Mouse (Mus musculus) mouse trophoblast stem cell (cell line): ENCODE measurements around the gene Myo9b.
"Not testable (repeated sequence)": the region's sequence is repeated elsewhere in the genome, so short reads cannot be mapped to it uniquely, and the experiment has no call there.

Experiments used
- in situ Hi-C, 2 experiments: fragments of 300-500 bp; cut with MseI, MboI; formaldehyde crosslinking; loops; 2 replicates in 1 of 2; 3 replicates in 1 of 2; pipeline ENCODE4 v1.15.1; 2025

The Myo9b gene

GRCm38 (mm10) chr8:71296784-71297183 is 24.3 kb downstream of the Myo9b start:
- in situ Hi-C loops = no loop called here

DNA sequence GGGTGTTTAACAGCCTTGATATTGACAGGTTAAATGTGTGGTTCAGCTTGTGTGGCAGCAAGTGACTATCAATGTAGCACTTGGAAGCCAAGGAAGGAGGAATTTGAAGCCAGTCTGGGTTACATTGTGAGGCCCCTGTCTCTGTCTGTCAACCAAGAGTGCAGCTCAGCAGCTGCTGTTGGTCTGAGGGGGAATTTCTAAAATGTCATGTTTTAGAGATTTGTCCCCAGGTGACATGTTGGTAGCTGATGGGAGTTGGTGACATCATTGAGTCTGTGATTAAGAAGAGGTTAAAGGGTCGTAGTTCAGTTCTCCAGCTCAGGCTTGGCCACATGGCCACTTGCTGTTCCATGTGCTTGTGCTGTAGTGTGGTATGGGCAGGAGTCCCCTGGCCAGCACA is 24.9 kb downstream of the Myo9b start:
- in situ Hi-C loops = no loop called here

DNA sequence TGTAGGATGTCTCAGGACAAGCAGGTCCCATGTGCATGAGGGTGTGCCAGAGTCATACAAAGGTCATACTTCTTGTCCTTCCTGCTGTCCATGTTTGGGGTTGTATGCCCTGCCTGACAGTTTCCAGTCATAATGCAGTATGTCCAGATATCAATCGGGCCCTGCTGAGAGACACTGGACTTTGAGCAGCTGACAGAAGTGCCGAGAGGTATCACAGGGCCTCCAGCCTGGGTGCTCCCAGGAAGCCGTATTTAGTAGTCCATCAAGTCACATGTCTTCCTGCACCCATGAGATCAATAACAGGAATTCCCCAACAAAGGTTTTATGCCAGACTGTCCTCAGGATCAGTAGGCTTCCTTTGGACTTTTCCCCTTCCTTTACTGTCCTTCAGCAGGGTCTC is 27.2 kb downstream of the Myo9b start:
- in situ Hi-C loops = no loop called here

DNA sequence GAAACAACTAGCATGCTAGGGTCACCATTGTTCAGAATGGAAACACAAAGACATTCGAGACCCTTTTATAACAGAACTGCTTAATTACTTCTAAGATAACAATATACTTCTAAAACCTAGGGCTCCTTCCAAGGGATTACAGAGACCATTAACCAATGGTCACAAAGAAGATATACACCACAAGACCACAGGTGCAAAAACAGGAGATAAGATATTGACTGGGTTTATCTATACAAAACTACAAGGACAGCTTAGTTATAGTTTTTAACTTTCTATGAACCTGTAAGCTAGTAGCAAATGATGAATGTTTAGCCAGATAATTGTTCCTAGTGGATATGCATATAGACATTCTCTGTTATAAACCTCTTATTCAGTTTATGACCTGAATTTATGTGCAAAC is 30.3 kb downstream of the Myo9b start:
- in situ Hi-C loops = no loop called here

DNA sequence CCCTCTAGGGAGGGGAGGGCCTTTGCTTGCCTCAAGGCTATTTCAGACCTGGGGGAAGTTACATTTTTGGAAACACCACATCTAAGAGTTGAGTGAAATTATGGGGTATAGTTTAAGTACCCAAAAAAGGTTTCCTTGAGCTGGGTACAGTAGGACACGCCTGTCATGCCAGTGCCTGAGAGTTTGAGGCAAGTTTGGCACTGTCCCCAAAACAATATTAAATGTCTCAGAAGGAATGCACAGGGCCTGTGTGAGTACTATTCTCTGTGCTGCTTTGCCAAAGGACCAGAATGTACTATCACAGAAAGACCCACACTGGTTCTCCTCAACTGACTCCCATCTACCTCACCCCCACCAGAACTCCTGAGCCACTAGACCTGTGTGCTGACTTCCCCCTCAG is 31.1 kb downstream of the Myo9b start:
- in situ Hi-C loops = no loop called here

GRCm38 (mm10) chr8:71305988-71306387 is 33.5 kb downstream of the Myo9b start:
- in situ Hi-C loops = no loop called here

DNA sequence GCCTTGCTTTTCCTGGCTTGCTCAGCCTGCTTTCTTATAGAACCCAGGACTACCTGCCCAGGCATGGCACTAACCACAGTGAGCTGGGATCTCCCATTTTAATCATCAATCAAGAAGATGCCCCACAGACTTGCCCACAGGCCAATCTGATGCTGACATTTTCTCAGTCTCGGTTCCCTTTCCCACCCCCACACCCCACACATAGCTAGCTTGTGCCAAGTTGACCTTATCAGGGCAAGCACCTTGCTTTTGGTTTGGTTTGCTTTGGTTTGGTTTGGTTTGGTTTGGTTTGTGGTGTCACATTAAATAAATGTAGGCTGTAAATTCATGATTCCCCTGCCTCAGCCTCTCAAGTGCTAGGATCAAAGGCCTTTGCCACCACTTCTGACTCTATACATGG is 34.9 kb downstream of the Myo9b start:
- in situ Hi-C loops = no loop called here

- in situ Hi-C loops = no loop called here
Observed at GRCm38 (mm10) chr8:71307913-71308312, 35.4 kb downstream of the Myo9b start.

DNA sequence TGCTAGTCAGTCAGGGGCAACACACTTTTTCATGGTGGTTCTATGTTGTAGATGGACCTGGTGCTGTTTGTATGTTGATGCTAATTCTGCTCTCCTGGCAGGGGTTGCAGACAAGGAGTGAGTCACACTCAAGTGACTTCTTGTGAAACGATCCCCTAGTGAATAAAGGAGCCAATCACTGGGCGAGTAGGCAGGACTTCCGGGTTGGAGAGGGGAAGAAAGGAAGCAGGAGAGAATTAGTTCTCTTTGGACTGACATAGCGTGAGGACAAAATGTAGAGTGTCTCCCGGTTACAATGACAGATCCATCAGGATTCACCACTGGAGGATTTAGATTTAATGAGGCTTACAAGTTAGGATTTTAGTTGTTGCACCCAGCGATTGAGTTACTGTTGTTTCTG is 37.9 kb downstream of the Myo9b start:
- in situ Hi-C loops = no loop called here

GRCm38 (mm10) chr8:71312700-71313099 is 40.2 kb downstream of the Myo9b start:
- in situ Hi-C loops = no loop called here

DNA sequence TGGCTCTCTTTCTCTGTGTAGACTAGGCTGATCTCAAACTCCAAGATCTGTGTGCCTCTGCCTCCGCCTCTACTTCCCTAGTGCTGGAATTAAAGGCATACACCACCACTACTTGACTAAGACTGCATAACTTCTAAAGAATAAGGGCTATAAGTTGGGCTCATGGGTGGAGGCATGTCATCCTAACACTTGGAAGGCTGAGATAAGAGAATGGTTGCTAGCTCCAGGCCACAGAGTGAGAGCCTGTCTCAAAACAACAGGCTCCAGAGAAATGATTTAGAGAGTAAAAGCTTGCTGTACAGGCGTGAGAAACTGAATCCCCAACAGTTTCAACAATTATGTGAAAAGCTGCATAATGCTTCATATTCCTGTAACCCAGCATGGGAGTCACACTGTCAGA is 41.4 kb downstream of the Myo9b start:
- in situ Hi-C loops = no loop called here

DNA sequence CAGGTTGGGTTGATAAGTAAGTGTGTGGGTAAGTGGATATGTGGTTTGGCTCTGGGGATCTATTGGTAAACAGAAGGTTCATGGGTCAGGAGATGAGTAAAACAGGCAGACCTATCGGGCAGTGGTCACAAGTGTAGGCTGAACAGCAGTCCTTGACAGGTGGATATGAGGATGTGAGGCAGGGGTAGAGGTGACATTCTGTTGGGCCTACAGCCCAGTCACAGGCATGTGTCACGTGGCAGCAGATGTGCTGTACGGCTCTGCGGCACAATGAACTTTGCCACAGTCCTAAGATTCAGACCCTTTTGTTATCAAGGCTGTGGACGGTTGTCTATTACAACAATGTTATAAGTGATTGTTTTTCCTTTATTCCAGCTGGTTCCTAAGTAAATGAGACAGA is 43.5 kb downstream of the Myo9b start:
- in situ Hi-C loops = no loop called here

- in situ Hi-C loops = no loop called here
Observed at GRCm38 (mm10) chr8:71316486-71317031, 44.0 kb downstream of the Myo9b start.

DNA sequence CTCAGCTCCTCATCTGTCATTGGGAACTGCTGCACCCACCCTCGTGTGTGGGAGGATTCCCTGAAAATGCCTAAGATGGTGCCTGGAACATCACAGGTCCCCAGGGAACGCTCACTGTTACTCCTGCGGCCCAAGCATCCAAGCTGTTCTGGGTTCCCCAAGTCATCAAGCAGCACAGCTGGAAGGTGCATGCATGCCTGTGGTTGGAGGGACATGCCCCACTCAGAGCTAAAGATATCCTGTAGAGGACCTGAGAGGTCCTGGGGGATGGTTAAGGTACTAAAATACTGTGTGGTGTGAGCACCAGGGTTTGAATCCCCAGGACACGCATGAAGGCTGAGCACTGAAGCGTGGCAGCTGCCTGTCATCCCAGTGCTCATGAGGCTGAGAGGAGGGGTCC is 46.1 kb downstream of the Myo9b start:
- in situ Hi-C loops = not testable (repeated sequence)

GRCm38 (mm10) chr8:71319760-71320159 is 47.2 kb downstream of the Myo9b start:
- in situ Hi-C loops = not testable (repeated sequence)

- in situ Hi-C loops = no loop called here
Observed at GRCm38 (mm10) chr8:71322939-71323338, 50.4 kb downstream of the Myo9b start.

DNA sequence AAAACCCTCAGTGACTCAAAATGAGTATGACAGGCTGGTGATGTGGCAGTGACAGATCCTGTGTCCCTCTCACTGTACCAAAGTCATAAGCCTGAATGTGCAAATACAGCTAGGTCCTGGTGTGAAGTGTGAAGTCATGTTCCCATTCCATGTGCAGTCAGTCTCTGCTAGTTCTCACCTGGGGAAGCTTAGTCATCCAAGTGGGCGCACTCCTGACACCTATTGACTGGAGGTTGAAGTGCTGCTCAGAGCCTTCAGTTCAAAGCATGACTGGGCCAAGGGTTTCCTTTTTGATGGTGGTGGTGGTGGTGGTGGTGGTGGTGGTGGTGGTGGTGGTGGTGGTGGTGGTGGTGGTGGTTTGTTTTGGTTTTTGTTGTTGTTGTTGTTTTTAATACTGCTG is 52.3 kb downstream of the Myo9b start:
- in situ Hi-C loops = no loop called here

- in situ Hi-C loops = loop anchor here in 1 of 2 experiments (5.0 kb wide), 1 partner anchor 419 kb away; no protein-coding TSS in a partner anchor
Observed at GRCm38 (mm10) chr8:71337834-71338233, 65.3 kb downstream of the Myo9b start.

- in situ Hi-C loops = no loop called here
Observed at GRCm38 (mm10) chr8:71340625-71341024, 68.1 kb downstream of the Myo9b start.

DNA sequence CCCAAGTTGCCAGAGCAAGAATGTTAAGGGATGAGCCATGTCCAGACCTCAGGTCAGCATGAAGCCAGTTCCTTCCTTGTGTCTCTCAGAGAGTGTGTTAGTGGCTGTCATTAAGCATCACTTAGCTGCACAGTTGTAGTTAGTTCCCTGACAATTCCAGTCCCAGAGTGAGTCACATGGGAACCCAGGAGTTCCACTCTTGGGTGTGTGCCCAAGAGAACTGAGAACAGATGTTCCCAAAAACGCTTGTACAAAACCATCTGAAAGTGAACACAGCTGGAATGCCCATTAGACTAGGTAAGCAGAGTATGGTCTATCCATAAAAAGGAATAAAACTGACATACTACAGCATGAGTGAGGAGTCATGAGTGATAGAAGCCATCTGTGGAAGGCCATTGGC is 74.1 kb downstream of the Myo9b start:
- in situ Hi-C loops = no loop called here

- in situ Hi-C loops = no loop called here
Observed at GRCm38 (mm10) chr8:71351117-71351516, 78.6 kb downstream of the Myo9b start.

DNA sequence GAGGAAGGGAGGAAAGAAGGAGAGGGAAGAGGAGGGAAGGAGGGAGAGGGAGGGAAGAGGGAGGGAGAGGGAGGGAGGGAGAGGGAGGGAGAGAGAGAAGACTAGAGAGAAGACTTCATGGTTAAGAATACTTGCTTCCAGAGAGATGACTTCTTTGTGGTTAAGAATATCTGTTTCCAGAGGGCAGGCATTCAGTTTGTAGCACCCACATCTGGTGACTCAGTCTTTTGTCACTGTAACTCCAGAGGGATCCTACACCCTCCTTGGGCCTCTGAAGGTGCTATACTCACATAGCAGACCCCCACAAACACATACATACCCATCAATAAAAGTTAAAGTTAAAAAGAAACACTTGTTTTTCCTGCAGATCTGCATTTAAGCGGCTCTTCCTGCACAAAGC is 79.0 kb downstream of the Myo9b start:
- in situ Hi-C loops = no loop called here

DNA sequence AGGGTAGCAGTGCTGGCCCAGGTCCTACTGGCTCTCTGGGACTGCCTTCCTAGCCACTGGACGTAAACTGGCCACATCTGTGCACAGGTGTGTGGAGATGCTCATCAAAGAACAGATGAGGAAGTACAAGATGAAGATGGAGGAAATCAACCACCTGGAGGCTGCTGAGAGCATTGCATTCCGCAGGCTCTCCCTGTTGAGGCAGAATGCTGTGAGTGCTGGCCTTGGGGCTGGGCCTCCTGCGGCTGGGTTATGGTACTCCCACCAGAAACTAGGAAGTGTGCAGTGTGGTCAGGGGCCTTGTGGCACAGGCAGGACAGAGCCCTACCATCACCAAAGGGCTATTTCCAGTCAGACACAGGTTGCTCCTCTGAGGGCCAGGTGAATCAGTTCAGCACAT is 85.5 kb downstream of the Myo9b start:
- in situ Hi-C loops = no loop called here

DNA sequence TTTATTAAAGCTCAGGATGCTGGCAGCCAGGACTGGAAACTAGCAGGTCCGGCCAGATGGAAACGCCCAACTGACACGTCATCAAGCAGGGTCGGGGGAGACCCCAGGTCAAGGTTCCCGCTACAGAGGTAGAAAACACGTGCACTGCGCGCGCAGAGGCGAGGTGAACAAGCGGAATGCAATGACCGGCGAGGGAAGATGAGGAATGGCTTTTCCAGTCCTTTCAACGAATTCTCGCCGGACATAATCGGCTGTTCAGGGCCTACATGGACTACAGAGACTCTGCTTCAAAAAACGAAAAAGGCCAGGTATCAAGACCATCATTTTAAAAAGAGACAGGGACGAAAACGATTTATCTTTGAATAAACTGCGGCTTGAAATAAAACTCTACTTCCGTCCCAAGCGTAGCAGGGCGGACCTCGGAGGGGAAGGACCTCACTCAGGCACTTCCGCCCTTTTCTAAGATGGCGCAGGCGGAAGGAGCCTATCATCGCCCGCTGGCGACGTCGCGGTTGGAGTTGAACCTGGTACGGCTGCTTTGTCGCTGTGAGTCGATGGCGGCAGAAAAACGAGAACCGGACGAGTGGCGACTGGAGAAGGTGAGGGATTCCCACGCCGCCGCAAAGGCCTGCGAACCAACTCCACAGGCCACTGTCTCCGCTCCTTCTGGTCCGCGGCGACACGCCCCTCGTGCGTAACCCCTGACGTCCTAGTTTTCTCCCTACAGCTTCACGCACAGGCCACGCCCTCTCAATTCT is 94.4 kb downstream of the Myo9b start, which contains the start of gene Use1:
Gene Use1, plus strand, starts transcription at position 78 of the 758 bp plus-strand sequence.
- in situ Hi-C loops = no loop called here
